Mouse (Mus musculus) limb, embryonic 11.5 days (tissue): ENCODE data around the gene Zfp729b. TPM values are rescaled to one million over a fixed set of nuclear protein-coding genes. Genes with fewer than 3 reads are reported as not detected.

Source experiments
- ATAC-seq: fragments of 200-750 bp; cut with Nextera tagmentation; 2 replicates; pipeline ENCODE4 v1.8.0; 2017; ENCODE audit warnings: low read depth; ENCODE audit not compliant: insufficient number of reproducible peaks, low FRiP score, low TSS enrichment
- DNase-seq: peaks from one replicate; pipeline ENCODE4 v3.0.0-alpha.2; 2015; ENCODE audit warnings: low spot score
- H3K27ac ChIP-seq: fragments of 300-500 bp; sonication (generic); replicated peaks from 2 replicates; pipeline ENCODE4 v1.5.1; 2014; ENCODE audit warnings: low read depth, mild to moderate bottlenecking, low read length
- H3K27me3 ChIP-seq: fragments of 300-500 bp; sonication (generic); 2 replicates; pipeline ENCODE4 v1.6.1; 2014; ENCODE audit warnings: mild to moderate bottlenecking, low read length, mixed read lengths; ENCODE audit not compliant: control insufficient read depth, insufficient read depth
- H3K36me3 ChIP-seq: fragments of 300-500 bp; sonication (generic); 2 replicates; pipeline ENCODE4 v1.6.1; 2014; ENCODE audit warnings: mild to moderate bottlenecking, low read length, moderate library complexity, mixed read lengths; ENCODE audit not compliant: control insufficient read depth, insufficient read depth
- H3K4me1 ChIP-seq: fragments of 300-500 bp; sonication (generic); 2 replicates; pipeline ENCODE4 v1.6.1; 2014; ENCODE audit warnings: low read length, mixed read lengths; ENCODE audit not compliant: control insufficient read depth, insufficient read depth
- H3K4me2 ChIP-seq: fragments of 300-500 bp; sonication (generic); 2 replicates; pipeline ENCODE4 v1.6.1; 2014; ENCODE audit warnings: low read depth, mild to moderate bottlenecking, moderate library complexity; ENCODE audit not compliant: severe bottlenecking
- H3K4me3 ChIP-seq: fragments of 300-500 bp; sonication (generic); 2 replicates; pipeline ENCODE4 v1.5.1; 2014; ENCODE audit warnings: low read depth, low read length
- H3K9ac ChIP-seq: fragments of 300-500 bp; sonication (generic); 2 replicates; pipeline ENCODE4 v1.6.1; 2014; ENCODE audit warnings: mild to moderate bottlenecking, low read length
- H3K9me3 ChIP-seq: fragments of 300-500 bp; sonication (generic); 2 replicates; pipeline ENCODE4 v1.6.1; 2016; ENCODE audit warnings: low read length; ENCODE audit not compliant: control insufficient read depth
- WGBS: fragments of 180-500 bp; shearing (Covaris S2); extraction: QIAGEN DNeasy Blood & Tissue Kit; methylation state at CpG from one replicate; pipeline ENCODE4 v1.1.7; 2014; 5-methylcytosine and 5-hydroxymethylcytosine counted together
- polyA plus RNA-seq: library from polyadenylated mRNA; unstranded; fragments of >200 nt; fragmentation: Nextera tagmentation; extraction: Ambion mirVana; gene quantifications from 2 replicates; pipeline ENCODE4 v1.2.1, GENCODE M21; 2014

Gene Zfp729b
- 5.1 and 5.8 TPM in 2 replicates for polyA plus RNA-seq

GRCm38 (mm10) chr13:67609066-67609876 is at the start of gene Zfp729b:
Gene Zfp729b (minus strand): TSS chr13:67609707.
- ATAC-seq (peak; percentile 97), DNase-seq (peak; percentile 90)
- H3K27ac ChIP-seq = no peak within 1 kb of the TSS; the same call in 1 of the 2 replicates
- no peaks in the 10 kb centered on the region for H3K27me3 ChIP-seq
- WGBS = 5% methylated on average over 20 of the region's 20 CpGs
- H3K9ac ChIP-seq = peak within 1 kb of the TSS; percentile 72
- peak within 1 kb of the TSS; percentile 47 for H3K4me2 ChIP-seq
- peak within 1 kb of the TSS; percentile 65 for H3K4me3 ChIP-seq
- H3K4me1 ChIP-seq = no peaks in the 10 kb centered on the region
- no peaks in the 10 kb centered on the region for H3K36me3 ChIP-seq
- H3K9me3 ChIP-seq = no peaks in the 10 kb centered on the region

- Histone ChIP-seq H3K9me3 (no peaks in the 10 kb centered on the region), H3K36me3 (no peaks in the 10 kb centered on the region), H3K9ac (no peak overlapping the region), H3K27ac (no peak overlapping the region), H3K4me1 (no peaks in the 10 kb centered on the region), H3K4me2 (no peak overlapping the region), H3K27me3 (no peaks in the 10 kb centered on the region), H3K4me3 (no peak overlapping the region)
- no peak for ATAC-seq
- WGBS = 58% methylated on average over 3 of the region's 3 CpGs
- no peak for DNase-seq
Measured at GRCm38 (mm10) chr13:67652496-67652895, 43.0 kb upstream of the Zfp729b start.

- Histone ChIP-seq H3K27me3 (no peaks in the 10 kb centered on the region), H3K9ac (peak within 1 kb of the TSS; percentile 81), H3K36me3 (no peaks in the 10 kb centered on the region), H3K4me1 (no peaks in the 10 kb centered on the region), H3K4me3 (peak within 1 kb of the TSS; percentile 77), H3K4me2 (peak within 1 kb of the TSS; percentile 45), H3K27ac (no peak within 1 kb of the TSS), H3K9me3 (no peaks in the 10 kb centered on the region)
- DNase-seq (peak; percentile 81), ATAC-seq (peak; percentile 98)
- under 1% methylated on average over 19 of the region's 19 CpGs for WGBS
Measured at GRCm38 (mm10) chr13:67637294-67638007, 27.9 kb upstream of the Zfp729b start, which contains the start of the genes Gm49345 and Zfp729a. Gene Gm49345 (minus strand): TSS chr13:67637769. Gene Zfp729a (minus strand): TSS chr13:67637791.

GRCm38 (mm10) chr13:67610108-67610507 is 601 bp upstream of the Zfp729b start:
- Histone ChIP-seq H3K27ac (no peak overlapping the region), H3K9me3 (no peaks in the 10 kb centered on the region), H3K36me3 (no peaks in the 10 kb centered on the region), H3K4me1 (no peaks in the 10 kb centered on the region), H3K4me3 (no peak overlapping the region; the same call in 1 of the 2 replicates), H3K27me3 (no peaks in the 10 kb centered on the region), H3K4me2 (no peak overlapping the region), H3K9ac (no peak overlapping the region)
- WGBS = 90% methylated on average over 4 of the region's 4 CpGs
- no peak for DNase-seq
- ATAC-seq = no peak

- Histone ChIP-seq H3K27me3 (no peaks in the 10 kb centered on the region), H3K9ac (no peak overlapping the region), H3K9me3 (no peaks in the 10 kb centered on the region), H3K4me2 (no peak overlapping the region), H3K4me3 (no peak overlapping the region), H3K27ac (no peak overlapping the region), H3K4me1 (no peaks in the 10 kb centered on the region), H3K36me3 (no peaks in the 10 kb centered on the region)
- no peak for ATAC-seq
- DNase-seq = no peak
- WGBS = 74% methylated on average over 5 of the region's 5 CpGs
Measured at GRCm38 (mm10) chr13:67572591-67573189, 36.8 kb downstream of the Zfp729b start.

DNA sequence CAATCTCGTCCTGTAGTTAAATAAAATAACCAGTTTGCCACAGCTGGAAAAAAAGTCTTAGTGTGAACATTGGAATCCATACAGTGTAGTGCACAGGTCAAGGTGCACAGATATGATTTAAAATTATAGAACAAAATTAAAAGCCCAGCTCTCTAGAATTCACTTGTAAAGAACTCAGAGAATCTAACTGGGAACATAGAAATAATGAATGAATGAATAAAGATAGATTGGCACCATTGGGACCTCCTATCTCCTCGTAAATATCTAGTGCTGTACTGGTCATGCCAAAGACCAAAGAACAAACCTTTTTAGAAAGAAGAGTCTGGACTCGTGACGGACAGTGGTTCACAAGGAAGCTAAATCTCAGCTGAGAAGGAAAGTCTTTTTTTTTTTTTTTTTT is 55.8 kb downstream of the Zfp729b start, which contains the start of gene Zfp748:
Gene Zfp748, minus strand, starts transcription at position 101 of the 400 bp plus-strand sequence.
- no peak for DNase-seq
- H3K27me3 ChIP-seq = no peaks in the 10 kb centered on the region
- H3K4me1 ChIP-seq = 0 out of 2 replicates have a peak, but pooled peaks cover 3% of the 10 kb centered on the region
- H3K36me3 ChIP-seq = no peaks in the 10 kb centered on the region
- H3K4me3 ChIP-seq = peak within 1 kb of the TSS; percentile 84
- no peak for ATAC-seq
- H3K4me2 ChIP-seq = peak within 1 kb of the TSS; percentile 46
- H3K27ac ChIP-seq = peak within 1 kb of the TSS; percentile 68
- 79% methylated on average over 4 of the region's 4 CpGs for WGBS
- H3K9me3 ChIP-seq = no peaks in the 10 kb centered on the region
- peak within 1 kb of the TSS; percentile 87 for H3K9ac ChIP-seq

GRCm38 (mm10) chr13:67552505-67553346 is 56.8 kb downstream of the Zfp729b start:
- Histone ChIP-seq H3K4me1 (0 out of 2 replicates have a peak, but pooled peaks cover 3% of the 10 kb centered on the region), H3K4me3 (peak overlapping the region; percentile 84), H3K9ac (peak overlapping the region; percentile 87), H3K27me3 (no peaks in the 10 kb centered on the region), H3K27ac (peak overlapping the region; percentile 68), H3K36me3 (no peaks in the 10 kb centered on the region), H3K4me2 (peak overlapping the region; percentile 46), H3K9me3 (no peaks in the 10 kb centered on the region)
- peak; percentile 98 for ATAC-seq
- under 1% methylated on average over 44 of the region's 44 CpGs for WGBS
- DNase-seq = peak; percentile 89
